Mouse (Mus musculus): ENCODE measurements around the gene Dhx36. TPM values are rescaled to one million over a fixed set of nuclear protein-coding genes. Genes with fewer than 3 reads are reported as not detected.

Dhx36 gene
- total RNA-seq (2014; rRNA removed): 81.0 and 90.5 TPM in 2 replicates
- polyA plus RNA-seq (2015; fragmentation: Nextera tagmentation; extraction: Ambion mirVana): 24.3 and 29.0 TPM in 2 replicates

GRCm38 (mm10) chr3:62506488-62507205, at the start of gene Dhx36:
Gene Dhx36, minus strand, starts transcription at chr3:62507004.
- peak; percentile 99 for ATAC-seq
- Histone ChIP-seq H3K27me3 (ENCODE audit: insufficient read depth, low read length) (no peaks in the 10 kb centered on the region), H3K36me3 (ENCODE audit: insufficient read depth) (no peaks in the 10 kb centered on the region), H3K4me2 (ENCODE audit: low read depth) (peak within 1 kb of the TSS; percentile 62), H3K9me3 (ENCODE audit: low read length) (no peaks in the 10 kb centered on the region), H3K9ac (peak within 1 kb of the TSS; percentile 91), H3K4me3 (ENCODE audit: low read depth, low read length) (peak within 1 kb of the TSS; percentile 99), H3K27ac (ENCODE audit: low read depth, low read length) (peak within 1 kb of the TSS; percentile 98), H3K4me1 (ENCODE audit: insufficient read depth) (peaks cover 14% of the 10 kb centered on the region)
- 2% methylated on average over 66 of the region's 66 CpGs for WGBS
- no peak for TF ChIP-seq CTCF (IDR thresholded peaks at IDR 0.05; ENCODE audit: low read depth)
- DNase-seq: peak; percentile 99

- H3K27me3 ChIP-seq (ENCODE audit: insufficient read depth, low read length): no peaks in the 10 kb centered on the region
- DNase-seq (no peak), ATAC-seq (0 out of 2 replicates have a peak, but pooled peaks have one; percentile 6)
- no peak overlapping the region for H3K4me3 ChIP-seq (ENCODE audit: low read depth, low read length)
- 78% methylated on average over 5 of the region's 5 CpGs for WGBS
- TF ChIP-seq CTCF (IDR thresholded peaks at IDR 0.05; ENCODE audit: low read depth): no peak
- no peaks in the 10 kb centered on the region for H3K9me3 ChIP-seq (ENCODE audit: low read length)
- H3K4me2 ChIP-seq (ENCODE audit: low read depth): no peak overlapping the region
- no peaks in the 10 kb centered on the region for H3K36me3 ChIP-seq (ENCODE audit: insufficient read depth)
- H3K4me1 ChIP-seq (ENCODE audit: insufficient read depth): no peaks in the 10 kb centered on the region
- H3K27ac ChIP-seq (ENCODE audit: low read depth, low read length): no peak overlapping the region
- no peak overlapping the region for H3K9ac ChIP-seq
Measured at GRCm38 (mm10) chr3:62527593-62527992, 20.8 kb upstream of the Dhx36 start.

- H3K36me3 ChIP-seq (ENCODE audit: insufficient read depth): no peaks in the 10 kb centered on the region
- 29% methylated on average over 4 of the region's 4 CpGs for WGBS
- H3K27ac ChIP-seq (ENCODE audit: low read depth, low read length): no peak overlapping the region
- peak; percentile 74 for TF ChIP-seq CTCF (IDR thresholded peaks at IDR 0.05; ENCODE audit: low read depth)
- no peak overlapping the region for H3K9ac ChIP-seq
- DNase-seq (peak; percentile 80), ATAC-seq (peak; percentile 75)
- H3K9me3 ChIP-seq (ENCODE audit: low read length): no peaks in the 10 kb centered on the region
- no peak overlapping the region for H3K4me3 ChIP-seq (ENCODE audit: low read depth, low read length)
- H3K4me2 ChIP-seq (ENCODE audit: low read depth): no peak overlapping the region
- H3K4me1 ChIP-seq (ENCODE audit: insufficient read depth): no peaks in the 10 kb centered on the region
- no peaks in the 10 kb centered on the region for H3K27me3 ChIP-seq (ENCODE audit: insufficient read depth, low read length)
Measured at GRCm38 (mm10) chr3:62527160-62527559, 20.4 kb upstream of the Dhx36 start.

GRCm38 (mm10) chr3:62507206-62507647, 423 bp upstream of the Dhx36 start:
- H3K9me3 ChIP-seq (ENCODE audit: low read length): no peaks in the 10 kb centered on the region
- H3K9ac ChIP-seq: no peak overlapping the region
- peak overlapping the region; percentile 62 for H3K4me2 ChIP-seq (ENCODE audit: low read depth)
- DNase-seq: no peak
- no peak for ATAC-seq
- no peak for TF ChIP-seq CTCF (IDR thresholded peaks at IDR 0.05; ENCODE audit: low read depth)
- no peaks in the 10 kb centered on the region for H3K36me3 ChIP-seq (ENCODE audit: insufficient read depth)
- 32% methylated on average over 5 of the region's 5 CpGs for WGBS
- no peaks in the 10 kb centered on the region for H3K27me3 ChIP-seq (ENCODE audit: insufficient read depth, low read length)
- no peak overlapping the region for H3K27ac ChIP-seq (ENCODE audit: low read depth, low read length)
- H3K4me1 ChIP-seq (ENCODE audit: insufficient read depth): peaks cover 14% of the 10 kb centered on the region
- H3K4me3 ChIP-seq (ENCODE audit: low read depth, low read length): peak overlapping the region; percentile 99

- Histone ChIP-seq H3K9me3 (ENCODE audit: low read length) (no peaks in the 10 kb centered on the region), H3K27ac (ENCODE audit: low read depth, low read length) (no peak overlapping the region), H3K4me2 (ENCODE audit: low read depth) (peak overlapping the region; percentile 62), H3K9ac (peak overlapping the region; percentile 91; the same call in 1 of the 2 replicates), H3K4me3 (ENCODE audit: low read depth, low read length) (peak overlapping the region; percentile 99), H3K36me3 (ENCODE audit: insufficient read depth) (peaks cover 3% of the 10 kb centered on the region), H3K4me1 (ENCODE audit: insufficient read depth) (peaks cover 14% of the 10 kb centered on the region), H3K27me3 (ENCODE audit: insufficient read depth, low read length) (no peaks in the 10 kb centered on the region)
- DNase-seq: no peak
- no peak for TF ChIP-seq CTCF (IDR thresholded peaks at IDR 0.05; ENCODE audit: low read depth)
- no peak for ATAC-seq
- WGBS: 75% methylated on average over 5 of the region's 5 CpGs
Measured at GRCm38 (mm10) chr3:62505166-62505900, 1.5 kb downstream of the Dhx36 start.

GRCm38 (mm10) chr3:62499327-62499726, 7.5 kb downstream of the Dhx36 start:
- Histone ChIP-seq H3K4me1 (ENCODE audit: insufficient read depth) (no peaks in the 10 kb centered on the region), H3K36me3 (ENCODE audit: insufficient read depth) (peaks cover 35% of the 10 kb centered on the region), H3K9ac (no peak overlapping the region), H3K9me3 (ENCODE audit: low read length) (no peaks in the 10 kb centered on the region), H3K27ac (ENCODE audit: low read depth, low read length) (no peak overlapping the region), H3K27me3 (ENCODE audit: insufficient read depth, low read length) (no peaks in the 10 kb centered on the region), H3K4me2 (ENCODE audit: low read depth) (no peak overlapping the region), H3K4me3 (ENCODE audit: low read depth, low read length) (no peak overlapping the region)
- DNase-seq (no peak), ATAC-seq (no peak)
- TF ChIP-seq CTCF (IDR thresholded peaks at IDR 0.05; ENCODE audit: low read depth): no peak
- 62% methylated on average over 4 of the region's 4 CpGs for WGBS

GRCm38 (mm10) chr3:62492568-62492967, 14.2 kb downstream of the Dhx36 start:
- no peak for DNase-seq
- no peak overlapping the region for H3K4me3 ChIP-seq (ENCODE audit: low read depth, low read length)
- H3K27me3 ChIP-seq (ENCODE audit: insufficient read depth, low read length): no peaks in the 10 kb centered on the region
- no peak overlapping the region for H3K27ac ChIP-seq (ENCODE audit: low read depth, low read length)
- TF ChIP-seq CTCF (IDR thresholded peaks at IDR 0.05; ENCODE audit: low read depth): no peak
- no peaks in the 10 kb centered on the region for H3K4me1 ChIP-seq (ENCODE audit: insufficient read depth)
- H3K9ac ChIP-seq: no peak overlapping the region
- H3K36me3 ChIP-seq (ENCODE audit: insufficient read depth): peaks cover 55% of the 10 kb centered on the region
- WGBS: 80% methylated on average over 6 of the region's 6 CpGs
- H3K4me2 ChIP-seq (ENCODE audit: low read depth): no peak overlapping the region
- H3K9me3 ChIP-seq (ENCODE audit: low read length): no peaks in the 10 kb centered on the region
- ATAC-seq: no peak

Data from forebrain, postnatal 0 days (tissue).